Mouse (Mus musculus): ENCODE measurements at regions not wholly inside any gene's neighbourhood (a gene's known extent, or its start where the extent isn't known, plus 50 kb on each side); places are given as distances from the start of the nearest gene placed in this dataset.

- no peak for DNase-seq (ENCODE audit: low read depth, low spot score)
These were observed 236.0 kb downstream of the Mtx2 start for GRCm38 (mm10) chr2:75061456-75062188.

DNA sequence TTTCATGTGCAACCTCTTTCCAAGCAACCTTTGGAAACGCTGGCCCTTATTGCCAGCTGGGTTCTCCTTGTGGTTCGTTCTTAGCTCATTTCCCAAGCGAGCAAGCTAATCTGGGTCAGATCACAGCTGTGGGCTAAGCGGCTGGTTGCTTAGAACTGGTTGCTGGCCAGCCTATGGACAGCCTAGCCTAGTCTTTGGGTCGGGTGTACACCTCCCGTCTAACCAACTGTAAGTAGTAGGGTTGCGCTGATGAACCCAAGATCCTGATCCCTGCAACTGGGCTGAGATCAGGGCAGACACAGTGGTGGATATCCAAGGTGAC is 236.5 kb downstream of the Mtx2 start:
- DNase-seq (ENCODE audit: low read depth, low spot score): no peak

DNA sequence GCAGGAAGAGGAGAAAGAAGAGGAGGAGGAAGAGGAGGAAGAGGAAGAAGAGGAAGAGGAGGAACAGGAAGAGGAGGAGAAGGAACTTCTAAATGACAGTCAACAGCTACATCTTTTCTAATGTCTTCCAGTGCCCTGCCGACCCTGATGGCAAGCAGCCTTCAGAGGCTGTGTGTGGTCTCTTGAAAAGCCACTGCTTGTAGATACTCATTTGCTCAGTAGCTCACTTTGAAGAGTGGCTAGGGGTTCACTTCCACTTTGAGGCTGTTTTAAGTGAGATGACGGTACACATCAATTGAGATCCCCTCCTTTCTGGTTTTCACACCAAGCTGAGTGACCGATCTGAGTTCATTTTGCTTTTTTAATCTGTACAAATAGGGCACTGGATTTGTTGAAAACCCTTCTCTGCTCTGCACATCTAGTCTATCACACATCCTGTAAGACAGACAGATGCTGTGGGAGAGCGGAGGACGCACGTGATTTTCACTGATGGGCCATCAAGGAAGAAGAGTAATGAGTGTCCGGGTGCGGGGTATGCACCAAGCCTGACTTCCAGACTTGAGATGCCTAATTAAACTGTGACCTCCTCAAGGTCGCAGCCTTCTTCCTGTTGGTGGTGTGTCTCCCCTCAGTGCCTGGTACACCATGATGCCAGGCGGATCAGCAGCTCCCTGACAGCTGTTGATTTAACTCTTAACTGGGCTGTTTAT is 239.0 kb downstream of the Mtx2 start:
- no peak for DNase-seq (ENCODE audit: low read depth, low spot score)

GRCm38 (mm10) chr2:75065304-75065703 is 239.7 kb downstream of the Mtx2 start:
- no peak for DNase-seq (ENCODE audit: low read depth, low spot score)

DNA sequence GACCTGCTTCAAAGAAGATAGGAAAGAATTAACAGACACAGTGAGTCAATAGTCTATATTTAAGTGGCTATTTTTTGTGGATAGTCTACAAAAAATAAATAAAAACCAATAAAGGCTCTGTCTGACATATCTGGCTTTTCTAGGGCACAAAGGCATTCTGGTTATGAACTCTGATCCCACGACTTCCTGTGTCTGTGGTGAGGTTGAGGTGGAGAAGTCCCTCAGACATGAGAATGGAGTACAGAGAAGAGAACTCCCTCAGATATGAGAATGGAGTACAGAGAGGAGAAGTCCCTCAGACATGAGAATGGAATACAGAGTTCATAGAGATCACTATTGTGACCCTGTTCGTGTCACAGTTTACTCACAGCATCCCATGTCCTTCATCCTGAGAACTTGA is 243.7 kb downstream of the Mtx2 start:
- DNase-seq (ENCODE audit: low read depth, low spot score): no peak

DNA sequence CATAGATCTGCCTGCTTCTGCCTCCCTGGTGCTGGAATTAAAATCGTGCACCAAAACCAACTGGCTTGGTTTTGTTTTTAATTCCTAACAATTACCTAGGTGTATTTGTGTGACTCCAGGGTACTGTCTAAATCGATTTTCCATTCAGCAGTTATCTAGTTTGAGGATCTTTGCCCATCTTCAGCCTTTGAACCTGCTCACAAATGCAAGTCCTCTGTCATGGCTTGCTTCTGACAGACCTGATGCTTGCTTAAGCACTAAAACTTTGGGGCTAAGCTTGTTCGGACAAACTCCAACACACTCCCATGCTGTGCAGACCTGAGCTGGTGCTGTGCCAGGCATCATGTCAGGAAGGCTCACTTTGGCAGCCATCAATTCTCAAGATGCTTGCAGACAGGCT is 246.4 kb downstream of the Mtx2 start:
- no peak for DNase-seq (ENCODE audit: low read depth, low spot score)

DNA sequence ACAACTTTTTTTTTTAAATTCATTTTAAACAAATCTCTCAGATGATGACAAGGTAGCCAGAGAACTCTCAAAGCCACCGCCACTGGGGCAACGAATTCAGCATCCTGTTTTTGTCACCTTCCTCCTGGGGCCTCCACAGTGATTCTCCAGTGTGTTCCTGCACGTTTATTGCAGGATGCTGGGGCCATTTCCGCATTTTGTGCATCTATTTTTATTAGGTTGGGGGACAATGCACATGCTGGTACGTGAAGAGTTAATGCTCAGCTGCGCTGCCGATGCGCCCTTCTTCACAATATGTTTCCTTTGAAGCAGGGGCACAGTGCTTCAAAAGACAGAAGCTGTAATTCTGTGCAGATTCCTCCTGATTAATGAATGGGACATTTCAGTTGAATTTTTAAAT is 246.9 kb downstream of the Mtx2 start:
- no peak for DNase-seq (ENCODE audit: low read depth, low spot score)

DNA sequence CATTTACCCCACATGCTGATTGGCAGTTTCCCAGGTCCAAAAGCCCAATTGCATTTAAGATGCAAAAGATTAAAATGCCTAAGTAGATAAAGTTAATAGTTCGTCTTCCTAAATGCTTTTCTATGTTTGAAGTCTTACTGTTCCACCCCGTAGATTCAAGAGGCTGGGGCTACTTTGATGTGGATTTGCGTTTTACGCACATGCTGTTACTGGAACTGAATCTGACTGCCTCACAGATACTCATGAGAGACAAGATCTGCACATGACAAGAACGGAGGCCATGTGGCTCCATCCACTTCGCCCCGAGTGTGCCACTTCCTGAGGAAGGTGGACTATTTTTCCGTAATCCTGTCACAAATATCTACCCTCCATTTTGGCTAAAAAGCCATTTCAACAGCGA is 247.6 kb downstream of the Mtx2 start:
- no peak for DNase-seq (ENCODE audit: low read depth, low spot score)

DNA sequence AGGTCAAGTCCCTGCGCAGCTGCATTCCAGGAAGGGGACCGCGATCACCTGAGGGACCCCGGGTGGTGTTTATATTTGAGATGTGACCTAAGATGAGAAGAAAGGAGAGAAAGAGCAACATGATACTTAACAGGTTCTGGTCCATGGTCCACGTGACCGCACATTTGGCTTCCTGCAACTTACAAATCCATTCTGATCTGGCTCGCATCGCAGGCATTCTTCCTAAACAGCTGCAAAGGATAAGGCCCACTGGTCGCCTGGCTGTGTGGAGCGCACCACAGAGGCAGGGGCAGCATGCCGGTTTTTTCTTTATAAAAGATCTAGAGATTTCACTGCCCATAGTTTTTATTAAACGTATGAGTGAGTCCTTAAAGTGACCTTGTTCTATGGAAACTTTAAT is 261.6 kb downstream of the Mtx2 start:
- DNase-seq (ENCODE audit: low read depth, low spot score): no peak

DNA sequence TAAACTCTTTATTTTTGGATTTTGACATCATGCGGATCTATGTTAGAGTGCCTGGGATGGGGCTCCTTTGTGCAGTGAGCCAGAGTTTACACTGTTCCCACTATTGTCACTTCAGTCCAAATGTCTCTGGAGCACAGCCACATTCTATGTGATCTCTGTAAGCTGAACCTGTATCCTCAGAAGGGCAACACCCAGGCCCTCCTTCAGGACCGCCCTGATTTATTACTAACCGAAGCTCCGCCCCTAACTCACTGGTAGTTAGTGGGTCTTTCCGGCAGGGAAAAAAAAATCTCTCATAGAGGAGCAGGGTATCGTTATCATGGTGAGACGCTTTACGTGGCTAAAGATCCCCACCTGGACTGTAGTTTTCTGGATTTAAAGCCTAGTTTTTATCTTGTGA is 263.6 kb downstream of the Mtx2 start:
- no peak for DNase-seq (ENCODE audit: low read depth, low spot score)

DNA sequence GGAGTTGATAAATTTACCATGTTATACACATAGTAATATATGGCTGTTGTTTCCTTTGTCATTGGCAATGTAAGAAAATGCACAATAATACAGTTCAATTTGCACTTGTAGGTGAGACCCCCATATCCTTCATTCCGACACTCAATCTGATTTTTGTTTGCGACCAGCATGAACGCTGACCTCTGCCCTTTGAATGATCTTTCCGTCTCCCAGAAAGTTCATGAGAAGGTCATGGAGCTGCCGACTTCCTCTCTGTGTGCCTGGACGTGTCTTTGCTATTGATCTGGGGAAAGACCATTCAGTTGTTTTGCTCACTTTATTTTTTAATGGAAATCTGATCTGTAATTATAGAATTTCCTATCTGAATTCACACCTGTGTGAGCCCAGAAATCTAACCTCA is 264.0 kb downstream of the Mtx2 start:
- no peak for DNase-seq (ENCODE audit: low read depth, low spot score)

DNA sequence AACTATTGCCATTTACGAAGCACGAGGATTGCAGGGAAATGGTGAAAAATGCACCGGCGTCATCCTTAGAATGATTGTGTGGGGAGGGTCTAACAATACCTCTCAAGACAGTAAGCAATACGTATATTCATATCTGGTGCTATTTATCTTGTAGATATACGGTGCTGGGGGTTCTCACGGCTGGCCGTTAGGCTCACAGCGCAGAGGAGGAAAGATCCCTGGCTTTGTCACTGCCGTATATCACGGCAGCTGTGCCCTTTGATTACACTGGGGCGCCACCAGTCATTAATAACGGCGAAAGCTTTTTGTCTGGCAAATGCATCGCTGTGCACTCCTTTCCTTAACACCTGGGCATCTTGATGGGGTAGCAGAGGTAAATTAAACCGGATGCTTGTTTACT is 264.8 kb downstream of the Mtx2 start:
- no peak for DNase-seq (ENCODE audit: low read depth, low spot score)

DNA sequence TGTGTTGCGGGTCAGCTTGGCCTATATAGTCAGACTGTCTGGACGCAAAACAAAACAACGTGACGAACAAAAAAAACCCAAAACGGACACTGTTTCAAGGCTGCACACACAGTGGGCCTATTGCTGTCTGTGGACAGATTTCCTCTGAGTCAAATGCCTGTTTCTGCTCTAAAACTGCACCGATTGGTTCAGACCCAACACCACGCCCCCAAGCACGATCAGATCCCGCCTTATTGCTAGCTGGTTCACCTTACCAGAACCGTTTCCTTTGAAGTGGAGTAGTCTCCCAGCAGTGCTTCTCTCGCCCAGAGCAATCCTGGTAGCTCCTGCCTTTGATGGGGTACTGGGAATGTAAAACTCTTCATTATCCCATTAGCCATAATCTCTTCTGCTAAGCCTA is 275.9 kb downstream of the Mtx2 start:
- no peak for DNase-seq (ENCODE audit: low read depth, low spot score)

GRCm38 (mm10) chr2:75112751-75113150 is 287.1 kb downstream of the Mtx2 start:
- no peak for DNase-seq (ENCODE audit: low read depth, low spot score)

GRCm38 (mm10) chr2:75114375-75114774 is 288.8 kb downstream of the Mtx2 start:
- DNase-seq (ENCODE audit: low read depth, low spot score): no peak

- DNase-seq (ENCODE audit: low read depth, low spot score): no peak
These were observed 292.8 kb downstream of the Mtx2 start for GRCm38 (mm10) chr2:75118348-75118926.

- DNase-seq (ENCODE audit: low read depth, low spot score): no peak
These were observed 294.0 kb downstream of the Mtx2 start for GRCm38 (mm10) chr2:75119599-75119998.

DNA sequence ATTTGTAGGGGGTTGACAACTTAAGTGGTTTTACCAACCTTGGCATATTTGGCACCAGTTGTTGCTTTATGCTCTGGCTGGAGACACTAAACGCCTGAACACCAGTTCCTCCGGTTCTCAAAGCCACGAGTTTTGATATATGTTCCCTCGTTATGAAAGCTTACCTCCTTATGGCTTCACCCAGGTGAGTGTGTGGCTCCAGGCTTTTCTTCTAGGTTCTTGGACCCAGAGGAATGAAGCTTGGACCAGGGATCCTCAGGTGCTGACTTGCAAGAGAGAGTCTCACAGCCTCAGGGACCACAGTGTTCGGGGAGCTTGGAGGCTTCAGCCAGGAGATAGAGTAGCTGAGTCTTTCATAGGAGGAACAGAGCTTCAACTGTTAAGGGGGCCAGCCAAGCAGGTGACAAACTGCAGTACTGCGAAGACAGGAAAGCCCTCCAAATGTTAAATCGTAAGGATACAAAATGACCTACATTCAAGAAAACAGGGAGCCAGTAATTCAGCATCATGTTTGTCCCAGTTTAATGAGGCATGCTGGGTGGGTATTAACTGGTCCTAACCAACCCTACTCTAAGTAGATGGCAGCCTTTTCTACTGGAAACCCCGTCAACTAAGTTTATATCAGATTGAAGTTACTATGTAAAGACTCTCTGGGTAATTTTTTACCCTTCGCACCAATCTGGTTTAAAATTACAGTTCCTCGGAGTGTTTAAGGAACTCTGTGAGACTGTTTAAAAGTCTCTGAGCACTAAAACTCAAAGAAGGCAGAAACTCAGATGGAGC is 307.9 kb downstream of the Mtx2 start:
- DNase-seq (ENCODE audit: low read depth, low spot score): no peak

- no peak for DNase-seq (ENCODE audit: low read depth, low spot score)
These were observed 311.0 kb downstream of the Mtx2 start for GRCm38 (mm10) chr2:75136618-75137017.

GRCm38 (mm10) chr2:75137133-75137982 is 311.8 kb downstream of the Mtx2 start:
- no peak for DNase-seq (ENCODE audit: low read depth, low spot score)

- peak; percentile 13 for DNase-seq (ENCODE audit: low read depth, low spot score)
These were observed 312.6 kb downstream of the Mtx2 start for GRCm38 (mm10) chr2:75137983-75138745.

Measured in retina, postnatal 7 days (tissue).